Mouse (Mus musculus) CH12.LX (cell line): ENCODE results near the gene Tas1r1.

ENCODE experiments used
- CTCF ChIP-seq, 2 experiments: IDR thresholded peaks in 1 of 2; conservative IDR thresholded peaks in 1 of 2; 2 replicates each; pipeline ENCODE4 v1.5.1; 2011 to 2012; ENCODE audit warnings: low read depth in 2 of 2, low read length in 2 of 2, improper control_type of control experiment in 1 of 2, inconsistent platforms in 1 of 2, mild to moderate bottlenecking in 1 of 2, moderate library complexity in 1 of 2
- MYC ChIP-seq: IDR thresholded peaks from 2 replicates; pipeline ENCODE4 v1.6.1; 2011; ENCODE audit warnings: low read depth, mild to moderate bottlenecking, improper control_type of control experiment, low read length

GRCm38 (mm10) chr4:152077191-152077590 is 38.8 kb upstream of the Tas1r1 start:
- TF ChIP-seq CTCF (conservative IDR thresholded peaks at IDR 0.05 in 1 of 2, IDR thresholded peaks at IDR 0.05 in 1 of 2; ENCODE audit: low read depth in 2 of 2, low read length in 2 of 2) (no peak), MYC (no peak)
